Comparison of ENCODE assay signal across 8 mouse cellular contexts in genomic region chr7:25249314-25250140, GRCm38 (mm10). TPM values are rescaled to one million over a fixed set of nuclear protein-coding genes. Genes with fewer than 3 reads are reported as not detected.
DNase-seq lines count a peak whose midpoint lies in the region; ATAC-seq and TF ChIP-seq lines count a peak whose summit lies in the region.

No protein-coding gene starts in this region.

- H3K4me3 ChIP-seq in E14TG2a.4 (replicated peaks; ENCODE audit: low read length) = peak overlapping the region; percentile 98
- peak overlapping the region; percentile 94 for H3K4me3 ChIP-seq in bone marrow, adult 2 months (replicated peaks; ENCODE audit: control insufficient read depth, low read depth, low read length)
- peak overlapping the region; percentile 75 for H3K4me3 ChIP-seq in forebrain, embryonic 12.5 days (replicated peaks)
- H3K4me3 ChIP-seq in lung, postnatal 0 days (ENCODE audit: low read depth, low read length) = peak overlapping the region; percentile 93

- H3K27me3 ChIP-seq in E14TG2a.4 (ENCODE audit: insufficient read depth, low read length) = no peaks in the 10 kb centered on the region
- no peaks in the 10 kb centered on the region for H3K27me3 ChIP-seq in forebrain, embryonic 12.5 days
- H3K27me3 ChIP-seq in lung, postnatal 0 days (replicated peaks; ENCODE audit: insufficient read depth, low read length) = no peaks in the 10 kb centered on the region

- 1% methylated on average over 60 of the region's 73 CpGs for WGBS in bone marrow, adult 2 months
- WGBS in forebrain, embryonic 12.5 days = under 1% methylated on average over 38 of the region's 73 CpGs
- WGBS in lung, postnatal 0 days = under 1% methylated on average over 18 of the region's 73 CpGs

- H3K27ac ChIP-seq in bone marrow, adult 2 months (ENCODE audit: control insufficient read depth, insufficient read depth, low read depth, low read length, poor library complexity) = peak overlapping the region; percentile 70; the same call in 1 of the 2 replicates
- H3K27ac ChIP-seq in forebrain, embryonic 12.5 days = peak overlapping the region; percentile 96
- peak overlapping the region; percentile 99 for H3K27ac ChIP-seq in lung, postnatal 0 days (ENCODE audit: low read length)

- H3K9me3 ChIP-seq in E14TG2a.4 (ENCODE audit: low read length) = no peaks in the 10 kb centered on the region
- H3K9me3 ChIP-seq in forebrain, embryonic 12.5 days = no peaks in the 10 kb centered on the region
- no peaks in the 10 kb centered on the region for H3K9me3 ChIP-seq in lung, postnatal 0 days (ENCODE audit: low read length)

- peak; percentile 82 to 87 for DNase-seq in heart, postnatal 14 days
- peak; percentile 86 to 92 for DNase-seq in kidney, postnatal 4 days
- DNase-seq in lung, postnatal 0 days (ENCODE audit: low spot score) = peak; percentile 92
- peak; percentile 55 for DNase-seq in ovary, postnatal 14 days (ENCODE audit: low spot score)
- DNase-seq in urinary bladder, adult 2 months (ENCODE audit: low spot score) = peak; percentile 70

- peak; percentile 62 for ATAC-seq in forebrain, embryonic 12.5 days (ENCODE audit: low FRiP score)
- peak; percentile 59 for ATAC-seq in lung, postnatal 0 days

- no peak for TF ChIP-seq POLR2A in bone marrow, adult 2 months (IDR thresholded peaks at IDR 0.05; ENCODE audit: borderline replicate concordance, control insufficient read depth, low read depth, low read length)

- peak overlapping the region; percentile 85 for H3K4me2 ChIP-seq in forebrain, embryonic 12.5 days
- H3K4me2 ChIP-seq in lung, postnatal 0 days (replicated peaks; ENCODE audit: low read depth, low read length) = peak overlapping the region; percentile 79

- no peak for TF ChIP-seq CTCF in E14TG2a.4 (conservative IDR thresholded peaks at IDR 0.05; ENCODE audit: low read length)
- TF ChIP-seq CTCF in bone marrow, adult 2 months (IDR thresholded peaks at IDR 0.05; ENCODE audit: control insufficient read depth, insufficient read depth, low read length) = no peak
- TF ChIP-seq CTCF in lung, postnatal 0 days (IDR thresholded peaks at IDR 0.05) = no peak

- peaks cover 69% of the 10 kb centered on the region for H3K4me1 ChIP-seq in E14TG2a.4 (replicated peaks; ENCODE audit: low read depth, low read length)
- H3K4me1 ChIP-seq in bone marrow, adult 2 months (ENCODE audit: control insufficient read depth, insufficient read depth, low read length) = no peaks in the 10 kb centered on the region; the same call in 1 of the 2 replicates
- peaks cover 48% of the 10 kb centered on the region for H3K4me1 ChIP-seq in forebrain, embryonic 12.5 days
- peaks cover 29% of the 10 kb centered on the region for H3K4me1 ChIP-seq in lung, postnatal 0 days (ENCODE audit: insufficient read depth, low read depth, low read length)

- peaks cover 41% of the 10 kb centered on the region for H3K36me3 ChIP-seq in E14TG2a.4 (ENCODE audit: insufficient read depth, low read length)
- peaks cover 18% of the 10 kb centered on the region for H3K36me3 ChIP-seq in forebrain, embryonic 12.5 days (replicated peaks)
- H3K36me3 ChIP-seq in lung, postnatal 0 days (ENCODE audit: insufficient read depth, low read length) = peaks cover 4% of the 10 kb centered on the region

- intact Hi-C loops in heart, postnatal 14 days (cut with DNase I) = loop anchor here (1.0 kb wide), 1 partner anchor 29 kb away; no protein-coding TSS in a partner anchor

- no peak for TF ChIP-seq EP300 in lung, postnatal 0 days (IDR thresholded peaks at IDR 0.05)

- H3K9ac ChIP-seq in forebrain, embryonic 12.5 days = peak overlapping the region; percentile 91
- H3K9ac ChIP-seq in lung, postnatal 0 days (replicated peaks; ENCODE audit: low read depth) = peak overlapping the region; percentile 91

RNA-seq across cellular contexts. Expression of gene Erf, which starts 1.0 kb away (rescaled TPM):
- polyA plus RNA-seq in bone marrow, adult 2 months (2011; ENCODE audit: insufficient read depth, insufficient read length, low replicate concordance, missing spikeins) = 6.8 and 14.6 TPM in 2 replicates
- polyA plus RNA-seq in forebrain, embryonic 12.5 days (2016; fragmentation: Nextera tagmentation; extraction: Ambion mirVana) = 10.3 and 13.0 TPM in 2 replicates
- total RNA-seq in heart, postnatal 14 days (2021) = 10 to 100 TPM; 32.8 to 33.2 TPM
- 8.7 and 10.3 TPM in 2 replicates for polyA plus RNA-seq in lung, postnatal 0 days (2015; fragmentation: Nextera tagmentation; extraction: Ambion mirVana)
- 23.6 and 26.8 TPM in 2 replicates for polyA plus RNA-seq in urinary bladder, adult 2 months (2012; rRNA removed)

RNA-seq across cellular contexts. Expression of gene Gsk3a, which starts 11.9 kb away (rescaled TPM):
- 53.6 and 56.8 TPM in 2 replicates for polyA plus RNA-seq in bone marrow, adult 2 months (2011; ENCODE audit: insufficient read depth, insufficient read length, low replicate concordance, missing spikeins)
- polyA plus RNA-seq in forebrain, embryonic 12.5 days (2016; fragmentation: Nextera tagmentation; extraction: Ambion mirVana) = 15.9 and 17.5 TPM in 2 replicates
- total RNA-seq in heart, postnatal 14 days (2021) = 10 to 100 TPM; 58.6 to 66.6 TPM
- polyA plus RNA-seq in lung, postnatal 0 days (2015; fragmentation: Nextera tagmentation; extraction: Ambion mirVana) = 6.7 and 6.8 TPM in 2 replicates
- polyA plus RNA-seq in urinary bladder, adult 2 months (2012; rRNA removed) = 79.0 and 83.3 TPM in 2 replicates

RNA-seq across cellular contexts. Expression of gene Cic, which starts 18.0 kb away (rescaled TPM):
- polyA plus RNA-seq in bone marrow, adult 2 months (2011; ENCODE audit: insufficient read depth, insufficient read length, low replicate concordance, missing spikeins) = 174 and 292 TPM in 2 replicates
- 40.8 and 46.9 TPM in 2 replicates for polyA plus RNA-seq in forebrain, embryonic 12.5 days (2016; fragmentation: Nextera tagmentation; extraction: Ambion mirVana)
- total RNA-seq in heart, postnatal 14 days (2021) = 10 to 100 TPM; 71.2 to 78.7 TPM
- polyA plus RNA-seq in lung, postnatal 0 days (2015; fragmentation: Nextera tagmentation; extraction: Ambion mirVana) = 26.5 and 31.9 TPM in 2 replicates
- polyA plus RNA-seq in urinary bladder, adult 2 months (2012; rRNA removed) = 30.8 and 58.8 TPM in 2 replicates

RNA-seq across cellular contexts. Expression of gene Zfp526, which starts 28.3 kb away (rescaled TPM):
- polyA plus RNA-seq in bone marrow, adult 2 months (2011; ENCODE audit: insufficient read depth, insufficient read length, low replicate concordance, missing spikeins) = 7.2 and 13.9 TPM in 2 replicates
- polyA plus RNA-seq in forebrain, embryonic 12.5 days (2016; fragmentation: Nextera tagmentation; extraction: Ambion mirVana) = 2.7 TPM in 2 replicates
- total RNA-seq in heart, postnatal 14 days (2021) = 1 to 10 TPM; 8.0 to 9.1 TPM
- polyA plus RNA-seq in lung, postnatal 0 days (2015; fragmentation: Nextera tagmentation; extraction: Ambion mirVana) = 1.6 and 2.2 TPM in 2 replicates
- polyA plus RNA-seq in urinary bladder, adult 2 months (2012; rRNA removed) = 6.9 and 9.3 TPM in 2 replicates

RNA-seq across cellular contexts. Expression of gene Dedd2, which starts 29.1 kb away (rescaled TPM):
- 66.5 and 109 TPM in 2 replicates for polyA plus RNA-seq in bone marrow, adult 2 months (2011; ENCODE audit: insufficient read depth, insufficient read length, low replicate concordance, missing spikeins)
- polyA plus RNA-seq in forebrain, embryonic 12.5 days (2016; fragmentation: Nextera tagmentation; extraction: Ambion mirVana) = 11.2 and 12.3 TPM in 2 replicates
- total RNA-seq in heart, postnatal 14 days (2021) = 10 to 100 TPM; 17.9 to 19.2 TPM
- 15.9 and 18.2 TPM in 2 replicates for polyA plus RNA-seq in lung, postnatal 0 days (2015; fragmentation: Nextera tagmentation; extraction: Ambion mirVana)
- 13.8 and 14.2 TPM in 2 replicates for polyA plus RNA-seq in urinary bladder, adult 2 months (2012; rRNA removed)

Comparison
In these comparisons a context has a peak if more than half of its experiments do, and no peak if none do; other contexts are left out.
1. Peak in every context shown above with its lines: DNase-seq, ATAC-seq, H3K4me3 ChIP-seq and H3K27ac ChIP-seq.